Mouse (Mus musculus) heart, postnatal 36 days (tissue): ENCODE measurements around the gene Ccdc54. TPM values are rescaled to one million over a fixed set of nuclear protein-coding genes. Genes with fewer than 3 reads are reported as not detected.

Experiments
- DNase-seq, 2 experiments: peaks; one replicate each; pipeline ENCODE4 v3.0.0; 2021 to 2022
- intact Hi-C: fragments of 180-260 bp; cut with DNase I; formaldehyde crosslinking; loops from one replicate; pipeline ENCODE4 v1.15.1; 2025
- total RNA-seq, 2 experiments: library from RNA; stranded (reverse); gene quantifications; 2 replicates each; pipeline ENCODE4 v1.2.3; 2021

Gene Ccdc54
- total RNA-seq, 2 experiments from 2014 or later = not detected

GRCm38 (mm10) chr16:50550927-50551326 is 40.0 kb downstream of the Ccdc54 start:
- DNase-seq = no peak
- intact Hi-C loops = no loop called here

GRCm38 (mm10) chr16:50542554-50543333 is 48.2 kb downstream of the Ccdc54 start:
- no peak for DNase-seq
- intact Hi-C loops = no loop called here

Other genes with a start within 250 kb of the Ccdc54 start
- gene Bbx, start 158.8 kb downstream of the Ccdc54 start, total RNA-seq = 10 to 100 TPM; 11.2 to 16.6 TPM